Mouse (Mus musculus) embryonic facial prominence, embryonic 13.5 days (tissue): ENCODE results near the gene Ppp2ca. TPM values are rescaled to one million over a fixed set of nuclear protein-coding genes. Genes with fewer than 3 reads are reported as not detected.
"Not testable (repeated sequence)": the region's sequence is repeated elsewhere in the genome, so short reads cannot be mapped to it uniquely, and the experiment has no call there.

Experiments used
- ATAC-seq: fragments of 200-750 bp; cut with Nextera tagmentation; 2 replicates; pipeline ENCODE4 v1.8.0; 2017; ENCODE audit warnings: low read depth; ENCODE audit not compliant: insufficient number of reproducible peaks, insufficient read depth, low FRiP score, low TSS enrichment
- H3K27ac ChIP-seq: fragments of 300-500 bp; sonication (generic); 2 replicates; pipeline ENCODE4 v1.5.1; 2015; ENCODE audit warnings: moderate library complexity, mild to moderate bottlenecking, inconsistent platforms
- H3K27me3 ChIP-seq: fragments of 300-500 bp; sonication (generic); 2 replicates; pipeline ENCODE4 v1.6.1; 2015; ENCODE audit warnings: mild to moderate bottlenecking, inconsistent platforms
- H3K36me3 ChIP-seq: fragments of 300-500 bp; sonication (generic); 2 replicates; pipeline ENCODE4 v1.6.1; 2015; ENCODE audit warnings: mild to moderate bottlenecking, inconsistent platforms
- H3K4me1 ChIP-seq: fragments of 300-500 bp; sonication (generic); 2 replicates; pipeline ENCODE4 v1.6.1; 2015; ENCODE audit warnings: inconsistent platforms
- H3K4me2 ChIP-seq: fragments of 300-500 bp; sonication (generic); 2 replicates; pipeline ENCODE4 v1.6.1; 2015; ENCODE audit warnings: moderate library complexity, mild to moderate bottlenecking, inconsistent platforms
- H3K4me3 ChIP-seq: fragments of 300-500 bp; sonication (generic); 2 replicates; pipeline ENCODE4 v1.5.1; 2015; ENCODE audit warnings: mild to moderate bottlenecking, inconsistent platforms
- H3K9ac ChIP-seq: fragments of 300-500 bp; sonication (generic); 2 replicates; pipeline ENCODE4 v1.6.1; 2015; ENCODE audit warnings: mild to moderate bottlenecking, inconsistent platforms
- H3K9me3 ChIP-seq: fragments of 300-500 bp; sonication (generic); 2 replicates; pipeline ENCODE4 v1.6.1; 2016; ENCODE audit warnings: inconsistent platforms
- WGBS: fragments of 180-500 bp; shearing (Covaris S2); methylation state at CpG from one replicate; pipeline ENCODE4 v1.1.7; 2015; ENCODE audit warnings: mixed read lengths; 5-methylcytosine and 5-hydroxymethylcytosine counted together
- polyA plus RNA-seq: library from polyadenylated mRNA; unstranded; fragments of >200 nt; fragmentation: Nextera tagmentation; extraction: Ambion mirVana; gene quantifications from 2 replicates; pipeline ENCODE4 v1.2.1, GENCODE M21; 2015

Ppp2ca gene
- polyA plus RNA-seq, 1 experiment from 2014 or later = 90.8 TPM

DNA sequence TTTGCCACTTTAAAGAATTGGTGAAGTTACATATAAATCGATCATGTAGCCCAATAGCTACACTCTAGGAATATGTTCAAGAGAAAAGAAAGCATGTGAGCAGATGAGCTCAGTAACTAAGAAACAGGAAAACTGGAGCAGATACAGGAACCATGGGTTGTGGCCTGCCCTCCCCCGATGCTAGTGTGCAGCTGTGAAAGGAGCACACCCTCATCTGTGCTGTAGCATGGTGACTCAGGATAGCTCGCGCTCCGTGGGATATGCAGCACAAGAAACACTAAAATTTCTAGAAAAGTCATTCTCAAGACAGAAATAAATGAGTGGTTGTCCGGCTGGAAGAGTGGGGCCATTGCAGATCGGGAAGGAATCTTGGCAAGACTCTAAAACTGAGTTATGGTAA is 18.7 kb downstream of the Ppp2ca start:
- peaks cover 84% of the 10 kb centered on the region for H3K36me3 ChIP-seq
- 0 out of 2 replicates have a peak, but pooled peaks cover 4% of the 10 kb centered on the region for H3K9me3 ChIP-seq
- no peak overlapping the region for H3K27ac ChIP-seq
- no peak for ATAC-seq
- H3K4me3 ChIP-seq = no peak overlapping the region
- H3K4me1 ChIP-seq = no peaks in the 10 kb centered on the region
- 96% methylated on average over 7 of the region's 7 CpGs for WGBS
- H3K9ac ChIP-seq = no peak overlapping the region
- no peaks in the 10 kb centered on the region for H3K27me3 ChIP-seq
- H3K4me2 ChIP-seq = no peak overlapping the region

DNA sequence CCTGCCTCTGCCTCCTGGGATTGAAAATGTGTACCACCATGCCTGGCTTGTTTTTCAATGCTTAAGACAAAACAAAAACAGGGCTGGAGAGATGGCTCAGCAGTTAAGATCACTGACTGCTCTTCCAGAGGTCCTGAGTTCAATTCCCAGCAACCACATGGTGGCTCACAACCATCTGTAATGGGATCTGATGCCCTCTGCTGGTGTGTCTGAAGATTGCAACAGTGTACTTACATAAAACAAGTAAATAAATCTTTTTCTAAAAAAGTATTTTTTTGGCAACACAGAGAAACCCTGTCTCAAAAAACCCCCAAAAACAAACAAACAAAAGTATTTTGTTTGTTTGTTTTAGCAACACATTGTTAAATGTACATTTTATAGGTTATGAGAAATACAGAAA is 21.9 kb downstream of the Ppp2ca start:
- not testable (repeated sequence) for H3K27ac ChIP-seq, H3K4me3 ChIP-seq, H3K27me3 ChIP-seq, ATAC-seq, H3K9me3 ChIP-seq, H3K9ac ChIP-seq, H3K4me1 ChIP-seq, H3K4me2 ChIP-seq
- peaks cover 93% of the 10 kb centered on the region for H3K36me3 ChIP-seq

DNA sequence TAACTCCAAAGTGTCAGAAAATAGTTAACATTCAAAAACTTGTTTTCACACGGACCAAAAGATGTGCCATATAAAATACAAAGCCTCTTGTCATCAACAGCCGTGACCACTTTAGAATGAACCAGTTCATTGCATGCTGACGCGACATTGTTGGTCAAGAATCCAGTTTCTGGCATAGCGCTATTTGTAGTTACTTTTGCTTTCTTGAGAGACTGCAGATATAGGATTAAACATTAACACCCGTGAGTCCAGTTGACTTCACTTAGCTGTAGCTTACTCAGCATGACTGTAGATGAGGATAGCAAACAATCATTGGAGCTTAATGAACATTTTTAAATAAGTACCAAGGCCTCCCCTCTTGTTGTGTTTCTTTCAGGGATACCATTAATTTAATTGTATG is 23.6 kb downstream of the Ppp2ca start:
- no peak overlapping the region for H3K4me2 ChIP-seq
- H3K9ac ChIP-seq = no peak overlapping the region
- H3K27me3 ChIP-seq = no peaks in the 10 kb centered on the region
- H3K4me3 ChIP-seq = no peak overlapping the region
- no peak for ATAC-seq
- H3K4me1 ChIP-seq = no peaks in the 10 kb centered on the region
- no peak overlapping the region for H3K27ac ChIP-seq
- 91% methylated on average over 6 of the region's 6 CpGs for WGBS
- 0 out of 2 replicates have a peak, but pooled peaks cover 4% of the 10 kb centered on the region for H3K9me3 ChIP-seq
- peaks cover 82% of the 10 kb centered on the region for H3K36me3 ChIP-seq

DNA sequence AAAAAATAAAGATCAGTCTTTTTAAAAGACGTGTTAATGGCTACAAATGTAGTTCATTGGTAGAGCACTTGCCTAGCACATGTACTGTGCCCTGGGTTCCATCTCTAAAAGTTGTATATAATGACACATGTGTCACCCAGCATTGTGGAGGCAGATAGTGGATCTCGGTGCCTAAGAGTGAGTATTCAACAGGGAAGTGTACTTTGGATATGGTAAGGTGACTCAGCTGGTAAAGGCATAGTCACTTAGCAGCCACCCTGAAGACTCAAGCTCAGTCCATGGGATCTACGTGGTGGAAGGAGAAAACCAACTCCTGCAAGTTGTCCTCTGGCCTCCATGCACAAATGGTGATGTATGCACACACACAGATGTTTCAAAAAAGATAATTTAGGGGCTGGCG is 26.0 kb downstream of the Ppp2ca start:
- Histone ChIP-seq H3K4me1 (no peaks in the 10 kb centered on the region), H3K4me3 (no peak overlapping the region), H3K27ac (no peak overlapping the region), H3K27me3 (no peaks in the 10 kb centered on the region), H3K36me3 (peaks cover 66% of the 10 kb centered on the region), H3K4me2 (no peak overlapping the region), H3K9me3 (0 out of 2 replicates have a peak, but pooled peaks cover 4% of the 10 kb centered on the region), H3K9ac (no peak overlapping the region)
- no peak for ATAC-seq
- 90% methylated on average over 4 of the region's 4 CpGs for WGBS

DNA sequence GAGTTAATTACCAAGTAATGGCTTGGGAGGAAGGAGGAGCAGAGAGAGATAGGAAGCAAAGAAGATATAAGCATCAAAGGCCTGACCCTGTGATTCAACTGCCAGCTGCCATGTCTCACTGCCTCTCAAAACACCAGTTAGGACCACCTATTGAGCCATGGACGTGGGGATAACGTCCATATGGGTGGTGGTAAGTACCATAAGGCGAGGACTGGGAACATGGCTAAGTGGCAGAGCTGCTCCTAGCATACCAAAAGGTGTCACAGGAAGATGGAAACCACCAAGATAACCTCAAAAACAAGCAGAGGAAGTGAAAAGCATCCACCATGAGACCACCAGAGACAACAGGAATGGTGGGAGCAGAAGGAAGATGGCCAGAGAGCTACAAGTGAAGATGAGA is 28.7 kb downstream of the Ppp2ca start:
- Histone ChIP-seq H3K4me3 (no peak overlapping the region), H3K9me3 (no peaks in the 10 kb centered on the region), H3K27me3 (no peaks in the 10 kb centered on the region), H3K9ac (no peak overlapping the region), H3K36me3 (peaks cover 41% of the 10 kb centered on the region), H3K4me2 (no peak overlapping the region), H3K27ac (no peak overlapping the region), H3K4me1 (no peaks in the 10 kb centered on the region)
- WGBS = 81% methylated on average over 3 of the region's 3 CpGs
- ATAC-seq = no peak

DNA sequence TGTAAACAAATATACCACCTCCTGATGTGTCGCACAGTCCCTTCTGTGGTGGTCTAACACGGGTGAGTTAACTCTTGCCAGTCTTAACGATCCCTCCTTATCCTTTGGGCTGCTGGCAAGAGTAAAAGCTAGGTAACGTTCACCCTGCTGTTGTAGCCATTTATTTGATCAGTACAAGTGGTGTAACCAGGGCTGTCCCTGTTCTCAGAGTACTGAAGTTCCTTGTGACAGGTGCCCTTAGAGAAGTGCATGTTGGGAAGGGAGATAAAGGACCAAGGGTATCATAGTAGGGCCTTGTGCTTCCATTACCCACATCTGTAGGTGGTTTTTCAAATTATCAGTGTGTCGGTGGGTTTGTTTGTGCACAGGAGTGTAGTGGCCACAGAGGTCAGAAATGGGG is 29.3 kb downstream of the Ppp2ca start:
- WGBS = 71% methylated on average over 5 of the region's 5 CpGs
- H3K27ac ChIP-seq = no peak overlapping the region

DNA sequence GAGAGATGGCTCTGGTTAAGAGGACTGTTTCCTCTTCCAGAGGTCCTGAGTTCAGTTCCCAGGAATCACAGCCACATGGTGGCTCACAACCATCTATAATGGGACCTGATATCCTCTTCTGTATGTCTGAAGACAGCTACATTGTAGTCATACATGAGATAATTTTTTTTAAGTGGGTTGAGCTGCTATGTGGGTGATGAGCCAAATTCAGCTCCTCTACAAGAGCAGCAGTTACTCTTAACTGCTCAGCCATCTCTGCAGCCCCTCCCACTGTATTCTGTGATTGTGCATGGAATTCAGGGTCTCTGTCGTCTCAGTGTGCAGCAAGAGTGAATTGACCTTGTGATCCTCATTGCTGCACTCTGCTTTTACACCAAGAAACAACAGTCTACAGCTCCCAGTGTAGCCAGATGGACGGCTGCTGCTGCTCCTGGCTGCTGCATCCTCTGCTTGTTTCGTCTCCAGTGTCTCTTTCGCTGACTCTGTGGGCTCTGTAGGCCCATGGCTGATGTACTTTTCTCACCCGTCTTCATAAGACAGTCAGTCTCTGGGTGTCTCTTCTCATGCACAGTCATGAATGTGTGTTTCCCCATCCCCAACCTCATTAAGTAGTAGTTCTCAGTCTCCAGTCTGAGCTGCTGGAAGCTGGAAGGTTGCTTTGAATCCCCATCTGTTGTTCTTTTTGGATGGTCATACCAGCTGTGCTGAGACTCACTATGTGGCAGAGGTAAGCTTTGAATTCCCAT is 30.0 kb downstream of the Ppp2ca start:
- H3K27ac ChIP-seq = no peak overlapping the region
- no peak overlapping the region for H3K4me2 ChIP-seq
- WGBS = 69% methylated on average over 5 of the region's 5 CpGs
- peaks cover 30% of the 10 kb centered on the region for H3K36me3 ChIP-seq
- H3K9me3 ChIP-seq = no peaks in the 10 kb centered on the region; the same call in 1 of the 2 replicates
- no peaks in the 10 kb centered on the region for H3K4me1 ChIP-seq
- H3K27me3 ChIP-seq = no peaks in the 10 kb centered on the region
- H3K9ac ChIP-seq = no peak overlapping the region
- no peak overlapping the region for H3K4me3 ChIP-seq
- no peak for ATAC-seq

More for the DNA sequence above, 29.3 kb downstream of the Ppp2ca start:
- Histone ChIP-seq H3K27me3 (no peaks in the 10 kb centered on the region), H3K9ac (no peak overlapping the region), H3K36me3 (peaks cover 36% of the 10 kb centered on the region), H3K4me2 (no peak overlapping the region), H3K9me3 (no peaks in the 10 kb centered on the region), H3K4me3 (no peak overlapping the region), H3K4me1 (no peaks in the 10 kb centered on the region)
- ATAC-seq = no peak; the same call in 1 of the 2 replicates

DNA sequence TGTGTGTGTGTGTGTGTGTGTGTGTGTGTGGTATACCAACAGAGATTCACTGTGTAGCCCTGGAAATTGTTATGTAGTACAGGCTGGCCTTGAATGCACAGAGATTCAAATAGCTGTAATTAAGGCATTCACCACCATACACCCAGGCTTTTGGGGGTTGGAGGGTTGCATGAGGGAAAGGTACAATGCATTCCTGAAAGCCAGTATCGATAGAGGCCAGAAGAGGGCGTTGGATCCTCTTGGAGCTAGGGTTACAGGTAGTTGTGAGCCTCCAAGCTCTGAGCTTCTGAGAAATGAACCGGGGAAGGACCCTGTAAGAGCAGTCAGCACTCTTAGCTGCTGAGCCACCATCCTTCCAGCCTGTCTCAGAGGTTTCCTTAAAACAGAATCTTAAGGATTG is 30.7 kb downstream of the Ppp2ca start:
- Histone ChIP-seq H3K27me3 (no peaks in the 10 kb centered on the region), H3K9me3 (no peaks in the 10 kb centered on the region; the same call in 1 of the 2 replicates), H3K36me3 (peaks cover 25% of the 10 kb centered on the region), H3K9ac (no peak overlapping the region), H3K4me3 (no peak overlapping the region), H3K4me1 (no peaks in the 10 kb centered on the region), H3K27ac (peak overlapping the region; percentile 13; the same call in 1 of the 2 replicates), H3K4me2 (no peak overlapping the region)
- ATAC-seq = 0 out of 2 replicates have a peak, but pooled peaks have one; percentile 7
- WGBS = 29% methylated on average over 3 of the region's 3 CpGs

DNA sequence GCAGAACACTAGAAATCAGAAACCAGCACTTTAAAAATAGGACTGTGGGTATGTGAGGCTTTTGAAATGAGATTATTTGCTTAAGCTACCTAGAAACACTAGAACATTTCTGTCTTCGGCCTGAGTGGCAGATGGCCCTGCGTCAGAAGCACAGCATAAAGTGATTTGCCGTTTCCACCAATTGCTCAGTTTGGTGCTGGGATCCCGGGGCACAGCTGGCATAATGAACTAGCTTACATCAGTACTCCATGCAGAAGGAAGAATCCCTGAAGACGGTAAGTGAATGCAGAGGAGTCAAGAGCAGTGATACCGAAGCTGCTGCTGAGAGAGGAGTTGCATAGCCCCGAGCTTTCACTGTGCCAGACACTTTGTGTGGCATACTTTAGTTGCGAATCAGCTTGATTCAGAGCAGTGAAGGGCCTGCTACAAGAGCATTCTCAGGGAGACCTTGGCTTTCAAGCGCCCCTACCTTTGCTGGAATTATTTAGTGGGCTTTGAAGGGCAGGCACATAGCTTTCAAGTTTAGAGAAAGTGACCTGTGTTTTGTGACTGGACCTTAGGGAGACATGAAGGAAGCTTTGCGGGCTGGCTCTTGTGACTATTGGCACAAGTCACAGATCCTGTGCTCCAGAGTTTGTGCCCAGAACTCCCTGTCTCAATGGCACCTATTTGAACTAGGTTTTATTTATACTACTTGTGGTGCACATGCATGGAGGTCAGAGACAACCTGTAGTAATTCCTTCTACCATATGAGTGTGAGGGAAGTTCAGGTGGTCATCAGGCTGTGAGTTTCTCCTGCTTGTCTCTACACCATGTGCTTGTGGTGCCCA is 31.4 kb downstream of the Ppp2ca start:
- peak overlapping the region; percentile 13 for H3K27ac ChIP-seq
- no peak overlapping the region for H3K4me3 ChIP-seq
- H3K4me1 ChIP-seq = no peaks in the 10 kb centered on the region
- no peak overlapping the region for H3K4me2 ChIP-seq
- no peaks in the 10 kb centered on the region for H3K27me3 ChIP-seq
- H3K9me3 ChIP-seq = peaks cover 2% of the 10 kb centered on the region
- no peak overlapping the region for H3K9ac ChIP-seq
- ATAC-seq = 0 out of 2 replicates have a peak, but pooled peaks have one; percentile 6
- peaks cover 19% of the 10 kb centered on the region for H3K36me3 ChIP-seq
- WGBS = 72% methylated on average over 10 of the region's 10 CpGs

DNA sequence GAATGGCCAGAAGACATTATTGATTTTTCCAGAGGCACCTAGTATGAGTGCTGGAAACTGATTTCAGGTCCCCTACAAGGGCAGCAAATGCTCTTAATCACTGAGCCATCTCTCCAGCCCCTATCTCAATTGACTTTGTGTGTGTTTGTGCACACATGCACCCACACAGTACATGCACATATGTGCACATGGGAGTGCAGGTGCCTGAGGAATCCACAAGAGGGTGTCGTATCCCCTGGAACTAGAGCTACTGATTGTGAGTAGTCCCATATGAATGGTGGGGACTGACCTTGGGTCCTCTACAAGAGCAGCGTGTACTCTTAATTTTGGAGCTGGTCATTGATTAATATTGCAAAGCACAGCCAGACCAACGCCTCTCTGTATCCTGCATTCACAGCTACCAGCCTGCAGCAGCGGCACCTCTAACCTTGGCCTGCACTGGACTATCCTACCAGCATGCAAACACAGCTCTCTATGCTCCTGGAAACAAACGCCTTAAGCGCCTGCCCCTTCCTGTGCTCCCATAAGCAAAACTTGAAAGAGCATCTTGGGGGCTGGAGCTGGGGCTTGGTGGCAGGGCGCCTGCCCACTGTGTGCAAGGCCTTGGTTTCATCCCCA is 32.1 kb downstream of the Ppp2ca start:
- H3K27me3 ChIP-seq = no peaks in the 10 kb centered on the region
- peaks cover 9% of the 10 kb centered on the region for H3K9me3 ChIP-seq
- ATAC-seq = 0 out of 2 replicates have a peak, but pooled peaks have one; percentile 15
- peaks cover 12% of the 10 kb centered on the region; the same call in 1 of the 2 replicates for H3K36me3 ChIP-seq
- 85% methylated on average over 7 of the region's 7 CpGs for WGBS
- H3K4me1 ChIP-seq = no peaks in the 10 kb centered on the region
- no peak overlapping the region for H3K27ac ChIP-seq
- H3K9ac ChIP-seq = no peak overlapping the region
- no peak overlapping the region for H3K4me2 ChIP-seq
- no peak overlapping the region for H3K4me3 ChIP-seq

DNA sequence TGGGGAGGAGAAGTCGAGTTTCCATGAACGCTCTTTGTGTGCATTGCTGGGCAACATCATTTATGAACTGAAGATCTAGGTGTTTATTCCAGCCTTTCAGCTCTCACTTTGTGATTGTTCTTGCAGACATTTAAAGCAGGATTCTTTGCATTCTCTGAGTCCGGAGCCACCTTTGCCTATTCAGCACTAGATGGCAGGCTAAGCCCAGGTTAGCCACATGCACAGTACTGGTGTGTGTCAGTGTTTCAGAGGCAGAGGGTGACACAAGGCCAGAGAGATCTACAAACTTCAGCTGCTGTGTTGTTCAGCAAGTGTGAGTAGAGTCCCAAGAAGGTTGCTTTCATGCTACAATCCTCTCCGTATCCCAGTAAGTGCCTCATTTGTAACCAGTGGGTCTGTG is 45.2 kb downstream of the Ppp2ca start:
- not testable (repeated sequence) for H3K4me3 ChIP-seq, H3K4me2 ChIP-seq, H3K27me3 ChIP-seq, H3K27ac ChIP-seq, H3K9me3 ChIP-seq, H3K4me1 ChIP-seq, H3K36me3 ChIP-seq, ATAC-seq, H3K9ac ChIP-seq
- WGBS = 41% methylated on average over 4 of the region's 4 CpGs
